Mouse (Mus musculus) liver, embryonic 14.5 days (tissue): ENCODE results near the gene Cks2. TPM values are rescaled to one million over a fixed set of nuclear protein-coding genes. Genes with fewer than 3 reads are reported as not detected.
A peak's percentile ranks its signal among the peaks of the same experiment; 100 is the strongest.

Experiments used
- ATAC-seq: fragments of 200-750 bp; cut with Nextera tagmentation; 2 replicates; pipeline ENCODE4 v1.8.0; 2017; ENCODE audit warnings: moderate number of reproducible peaks, mild to moderate bottlenecking, moderate library complexity; ENCODE audit not compliant: insufficient read depth
- DNase-seq, 3 experiments: peaks; one replicate each; pipeline ENCODE4 v3.0.0-alpha.2; 2012 to 2013; ENCODE audit warnings: low read depth in 3 of 3, low spot score in 3 of 3
- H3K27ac ChIP-seq: fragments of 300-500 bp; sonication (generic); 2 replicates; pipeline ENCODE4 v1.5.1; 2014; ENCODE audit warnings: moderate library complexity, mild to moderate bottlenecking, control low read depth, inconsistent platforms
- H3K27me3 ChIP-seq: fragments of 300-500 bp; sonication (generic); 2 replicates; pipeline ENCODE4 v1.6.1; 2014; ENCODE audit warnings: mild to moderate bottlenecking, low read length, moderate library complexity; ENCODE audit not compliant: control insufficient read depth, insufficient read depth
- H3K36me3 ChIP-seq: fragments of 300-500 bp; sonication (generic); replicated peaks from 2 replicates; pipeline ENCODE4 v1.6.1; 2014; ENCODE audit warnings: low read depth; ENCODE audit not compliant: control insufficient read depth, insufficient read depth
- H3K4me1 ChIP-seq, 2 experiments: fragments of 200-500 bp in 1 of 2; fragments of 300-500 bp in 1 of 2; sonication (generic) in 1 of 2; replicated peaks; 2 replicates each; pipeline ENCODE4 v1.6.1; 2012 to 2014; ENCODE audit warnings: antibody characterized with exemption in 1 of 2, inconsistent platforms in 1 of 2, low read length in 1 of 2; ENCODE audit not compliant: control insufficient read depth in 2 of 2, insufficient read depth in 2 of 2
- H3K4me2 ChIP-seq: fragments of 300-500 bp; sonication (generic); 2 replicates; pipeline ENCODE4 v1.6.1; 2014; ENCODE audit warnings: low read depth, mild to moderate bottlenecking, control low read depth, moderate library complexity
- H3K4me3 ChIP-seq, 2 experiments: fragments of 200-500 bp in 1 of 2; fragments of 300-500 bp in 1 of 2; sonication (generic) in 1 of 2; 2 replicates each; pipeline ENCODE4 v1.5.1; 2012 to 2014; ENCODE audit warnings: low read depth in 2 of 2, low read length in 2 of 2, mild to moderate bottlenecking in 2 of 2, control low read depth in 1 of 2, inconsistent platforms in 1 of 2, moderate library complexity in 1 of 2; ENCODE audit not compliant: insufficient read depth in 1 of 2
- H3K9ac ChIP-seq: fragments of 300-500 bp; sonication (generic); replicated peaks from 2 replicates; pipeline ENCODE4 v1.6.1; 2014; ENCODE audit warnings: mild to moderate bottlenecking, control low read depth, moderate library complexity
- H3K9me3 ChIP-seq: fragments of 300-500 bp; sonication (generic); 2 replicates; pipeline ENCODE4 v1.6.1; 2016; ENCODE audit warnings: low read length, mixed read lengths; ENCODE audit not compliant: control insufficient read depth
- CTCF ChIP-seq: IDR thresholded peaks from 2 replicates; pipeline ENCODE4 v1.5.1; 2016; ENCODE audit warnings: antibody characterized with exemption, low read depth, control low read depth
- EP300 ChIP-seq: IDR thresholded peaks from 2 replicates; pipeline ENCODE4 v1.6.1; 2016; ENCODE audit warnings: antibody characterized with exemption, low read depth
- WGBS: fragments of 180-500 bp; shearing (Covaris S2); extraction: QIAGEN DNeasy Blood & Tissue Kit; methylation state at CpG from one replicate; pipeline ENCODE4 v1.1.7; 2014; ENCODE audit not compliant: insufficient replicate concordance; 5-methylcytosine and 5-hydroxymethylcytosine counted together
- polyA plus RNA-seq, 2 experiments: library from polyadenylated mRNA; depleted of rRNA in 1 of 2; stranded (reverse) in 1 of 2; unstranded in 1 of 2; fragments of >200 nt; fragmentation: Nextera tagmentation in 1 of 2; extraction: Ambion mirVana in 1 of 2; gene quantifications; 2 replicates each; pipeline versions ENCODE4 v1.2.1 to v1.2.3; 2012 to 2014

Cks2 gene
- polyA plus RNA-seq, 2 experiments, result 241 to 487 TPM

GRCm38 (mm10) chr13:51603221-51603893 is 41.7 kb upstream of the Cks2 start:
- no peaks in the 10 kb centered on the region for H3K4me1 ChIP-seq
- no peaks in the 10 kb centered on the region for H3K9me3 ChIP-seq
- no peak overlapping the region for H3K4me3 ChIP-seq
- H3K9ac ChIP-seq, result no peak overlapping the region
- H3K27me3 ChIP-seq, result no peaks in the 10 kb centered on the region
- TF ChIP-seq EP300 (no peak), CTCF (no peak)
- no peak overlapping the region for H3K27ac ChIP-seq
- H3K36me3 ChIP-seq, result no peaks in the 10 kb centered on the region
- no peak overlapping the region for H3K4me2 ChIP-seq
- no peak for ATAC-seq
- 43% methylated on average over 16 of the region's 16 CpGs for WGBS
- no peak for DNase-seq

DNA sequence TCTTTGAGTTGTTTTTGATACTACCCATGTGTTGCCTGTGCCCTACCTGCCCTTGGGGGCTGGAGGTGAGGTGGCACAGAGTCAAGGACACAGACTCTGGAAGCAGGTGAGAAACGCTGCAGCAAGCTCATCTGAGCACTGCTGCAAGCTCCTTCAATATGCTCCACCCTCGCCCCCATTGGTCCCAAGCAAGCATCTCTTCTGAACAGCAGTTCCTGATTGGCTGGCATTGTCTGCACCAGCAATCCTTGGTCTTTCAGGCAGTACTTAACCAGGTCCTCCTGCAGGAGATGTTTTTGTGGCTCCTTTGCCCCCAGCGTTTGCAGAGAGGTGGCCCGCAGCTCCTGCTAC is 41.2 kb upstream of the Cks2 start:
- H3K4me1 ChIP-seq, result no peaks in the 10 kb centered on the region
- H3K9me3 ChIP-seq, result no peaks in the 10 kb centered on the region
- no peak overlapping the region for H3K4me2 ChIP-seq
- DNase-seq (no peak), ATAC-seq (no peak)
- H3K27ac ChIP-seq, result no peak overlapping the region
- no peaks in the 10 kb centered on the region for H3K36me3 ChIP-seq
- 38% methylated on average over 4 of the region's 4 CpGs for WGBS
- H3K27me3 ChIP-seq, result no peaks in the 10 kb centered on the region
- no peak overlapping the region for H3K4me3 ChIP-seq
- H3K9ac ChIP-seq, result no peak overlapping the region
- no peak for TF ChIP-seq CTCF

- Histone ChIP-seq H3K36me3 (no peaks in the 10 kb centered on the region), H3K9me3 (no peaks in the 10 kb centered on the region), H3K4me3 (no peak overlapping the region), H3K27ac (no peak overlapping the region), H3K4me1 (no peaks in the 10 kb centered on the region), H3K4me2 (no peak overlapping the region), H3K27me3 (no peaks in the 10 kb centered on the region), H3K9ac (no peak overlapping the region)
- TF ChIP-seq EP300 (no peak), CTCF (peak; percentile 7; the same call in 1 of the 2 replicates)
- DNase-seq (no peak), ATAC-seq (no peak)
- 66% methylated on average over 7 of the region's 7 CpGs for WGBS
Observed at GRCm38 (mm10) chr13:51609231-51609630, 35.8 kb upstream of the Cks2 start.

DNA sequence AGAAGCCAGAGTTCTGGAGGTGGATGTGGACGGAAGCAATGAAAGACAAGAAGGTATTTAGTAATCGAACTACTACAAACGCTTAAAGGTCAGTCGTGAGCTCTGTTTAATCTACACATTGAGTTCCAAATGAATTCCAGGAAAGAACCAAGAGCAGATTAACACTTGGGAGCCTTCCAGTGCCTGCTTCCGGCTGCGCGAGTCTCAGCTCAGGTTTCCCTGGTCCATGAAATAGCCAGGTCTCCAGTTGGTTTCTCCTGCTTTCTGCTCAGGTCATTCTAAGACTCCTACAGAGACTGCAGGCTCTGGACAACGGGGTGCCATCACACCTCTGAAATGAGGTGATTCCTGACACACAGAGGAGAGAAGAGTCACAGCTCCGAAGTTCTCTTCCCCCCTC is 34.0 kb upstream of the Cks2 start:
- no peak overlapping the region for H3K4me3 ChIP-seq

DNA sequence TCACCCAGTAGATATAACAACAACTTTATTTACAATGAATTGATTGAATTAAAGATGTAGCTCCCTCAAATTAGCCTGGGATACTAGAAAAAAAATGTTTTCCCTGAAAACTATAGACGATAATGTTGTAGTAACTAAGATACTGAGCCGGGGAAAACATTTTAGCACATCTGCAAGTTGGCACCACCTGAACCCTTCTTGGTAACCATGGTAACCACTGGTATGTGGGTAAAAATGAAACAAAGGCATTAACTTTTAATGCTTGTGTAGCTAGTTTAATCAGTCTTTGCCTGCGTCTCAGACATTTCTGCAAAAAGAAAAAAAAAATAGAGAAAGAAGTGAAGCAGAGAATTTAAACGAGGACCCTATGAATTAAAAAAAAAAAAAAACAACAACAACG is 33.5 kb upstream of the Cks2 start:
- no peaks in the 10 kb centered on the region for H3K27me3 ChIP-seq
- ATAC-seq (no peak), DNase-seq (no peak)
- WGBS, result 56% methylated on average over 5 of the region's 5 CpGs
- H3K36me3 ChIP-seq, result no peaks in the 10 kb centered on the region
- no peak overlapping the region for H3K4me2 ChIP-seq
- TF ChIP-seq CTCF, result no peak
- no peak for TF ChIP-seq EP300
- H3K9me3 ChIP-seq, result no peaks in the 10 kb centered on the region
- no peak overlapping the region for H3K4me3 ChIP-seq
- H3K9ac ChIP-seq, result no peak overlapping the region
- peaks cover 0 to 5% of the 10 kb centered on the region in 2 experiments; a peak in 1 of 4 replicates for H3K4me1 ChIP-seq
- H3K27ac ChIP-seq, result no peak overlapping the region

More for the DNA sequence above, 34.0 kb upstream of the Cks2 start:
- H3K27ac ChIP-seq, result no peak overlapping the region
- no peak overlapping the region for H3K4me2 ChIP-seq
- H3K9me3 ChIP-seq, result no peaks in the 10 kb centered on the region
- DNase-seq (no peak), ATAC-seq (no peak)
- peaks cover 0 to 4% of the 10 kb centered on the region in 2 experiments; a peak in 1 of 4 replicates for H3K4me1 ChIP-seq
- no peak overlapping the region for H3K9ac ChIP-seq
- no peaks in the 10 kb centered on the region for H3K36me3 ChIP-seq
- 17% methylated on average over 9 of the region's 9 CpGs for WGBS
- TF ChIP-seq CTCF, result no peak
- TF ChIP-seq EP300, result no peak
- no peaks in the 10 kb centered on the region for H3K27me3 ChIP-seq
